Mouse (Mus musculus) ES-Bruce4 (cell line): Measurements from ENCODE around the gene Abca2. TPM values are rescaled to one million over a fixed set of nuclear protein-coding genes. Genes with fewer than 3 reads are reported as not detected.

ENCODE experiments used
- H3K27ac ChIP-seq: 2 replicates; pipeline ENCODE4 v1.5.1; 2012; ENCODE audit warnings: low read length, inconsistent platforms; ENCODE audit not compliant: insufficient read depth
- H3K27me3 ChIP-seq: 2 replicates; pipeline ENCODE4 v1.6.1; 2012; ENCODE audit warnings: mild to moderate bottlenecking, low read length, inconsistent platforms; ENCODE audit not compliant: control insufficient read depth, poor library complexity, insufficient read depth, severe bottlenecking
- H3K36me3 ChIP-seq: 2 replicates; pipeline ENCODE4 v1.6.1; 2012; ENCODE audit warnings: inconsistent platforms, mild to moderate bottlenecking, low read length, moderate library complexity; ENCODE audit not compliant: control insufficient read depth, poor library complexity, insufficient read depth, severe bottlenecking
- H3K4me1 ChIP-seq: one replicate; pipeline ENCODE4 v1.8.1; 2011; ENCODE audit warnings: low read length; ENCODE audit not compliant: control insufficient read depth, insufficient read depth
- H3K4me3 ChIP-seq: 2 replicates; pipeline ENCODE4 v1.5.1; 2011; ENCODE audit warnings: low read depth, mild to moderate bottlenecking, low read length
- H3K9ac ChIP-seq: 2 replicates; pipeline ENCODE4 v1.6.1; 2012; ENCODE audit warnings: low read depth, mild to moderate bottlenecking, inconsistent platforms; ENCODE audit not compliant: poor library complexity, severe bottlenecking
- H3K9me3 ChIP-seq: replicated peaks from 2 replicates; pipeline ENCODE4 v1.6.1; 2012; ENCODE audit warnings: mild to moderate bottlenecking, low read length, inconsistent platforms; ENCODE audit not compliant: control insufficient read depth, poor library complexity, insufficient read depth, severe bottlenecking
- CTCF ChIP-seq: IDR thresholded peaks from one replicate; pipeline ENCODE4 v1.8.1; 2011; ENCODE audit warnings: low read depth, low read length
- EP300 ChIP-seq: IDR thresholded peaks from 2 replicates; pipeline ENCODE4 v1.6.1; 2011; ENCODE audit warnings: low read depth, low read length; ENCODE audit not compliant: insufficient read depth
- POLR2A ChIP-seq: IDR thresholded peaks from one replicate; pipeline ENCODE4 v1.8.1; 2011; ENCODE audit warnings: low read length; ENCODE audit not compliant: insufficient read depth
- polyA plus RNA-seq: library from polyadenylated mRNA; stranded (reverse); fragments of >200 nt; gene quantifications from 2 replicates; pipeline ENCODE4 v1.2.4, GENCODE M21; 2011; ENCODE audit warnings: low read depth; ENCODE audit not compliant: missing spikeins, insufficient read depth, insufficient read length

The Abca2 gene
- polyA plus RNA-seq, 1 experiment, result 14.2 TPM

DNA sequence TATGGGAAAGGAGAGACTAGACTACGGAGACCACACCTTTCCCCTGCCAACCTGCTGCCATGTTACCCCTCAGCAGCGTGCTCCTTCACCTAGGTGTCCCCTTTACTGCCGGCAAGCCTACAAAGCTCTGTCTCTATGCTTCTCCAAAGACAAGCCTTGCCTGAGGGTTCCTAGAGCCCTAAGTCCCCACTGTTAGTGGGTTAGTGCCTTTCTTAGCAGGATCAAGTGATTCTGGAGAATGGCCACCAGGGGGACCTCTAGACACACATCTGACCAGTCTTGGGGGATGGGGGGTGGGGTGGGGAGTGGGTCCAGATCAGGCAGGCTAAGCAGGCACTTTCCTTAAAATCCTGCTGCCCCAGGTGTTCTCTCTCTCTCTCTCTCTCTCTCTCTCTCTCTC lies 6.6 kb upstream of the Abca2 start:
- Histone ChIP-seq H3K27me3 (no peaks in the 10 kb centered on the region), H3K4me1 (peaks cover 2% of the 10 kb centered on the region), H3K4me3 (no peak overlapping the region), H3K27ac (no peak overlapping the region), H3K36me3 (no peaks in the 10 kb centered on the region), H3K9ac (no peak overlapping the region), H3K9me3 (no peaks in the 10 kb centered on the region)
- TF ChIP-seq EP300 (no peak), CTCF (peak; percentile 52)

GRCm38 (mm10) chr2:25422587-25423410 lies 5.7 kb upstream of the Abca2 start, which contains the start of gene Fut7:
Gene Fut7 (plus strand): TSS chr2:25423267.
- no peak within 1 kb of the TSS for H3K27ac ChIP-seq
- H3K27me3 ChIP-seq, result no peaks in the 10 kb centered on the region
- H3K4me1 ChIP-seq, result peaks cover 2% of the 10 kb centered on the region
- H3K9me3 ChIP-seq, result no peaks in the 10 kb centered on the region
- no peak within 1 kb of the TSS for H3K9ac ChIP-seq
- H3K36me3 ChIP-seq, result no peaks in the 10 kb centered on the region
- no peak within 1 kb of the TSS for H3K4me3 ChIP-seq
- no peak for TF ChIP-seq EP300
- no peak for TF ChIP-seq CTCF
- no peak for TF ChIP-seq POLR2A

DNA sequence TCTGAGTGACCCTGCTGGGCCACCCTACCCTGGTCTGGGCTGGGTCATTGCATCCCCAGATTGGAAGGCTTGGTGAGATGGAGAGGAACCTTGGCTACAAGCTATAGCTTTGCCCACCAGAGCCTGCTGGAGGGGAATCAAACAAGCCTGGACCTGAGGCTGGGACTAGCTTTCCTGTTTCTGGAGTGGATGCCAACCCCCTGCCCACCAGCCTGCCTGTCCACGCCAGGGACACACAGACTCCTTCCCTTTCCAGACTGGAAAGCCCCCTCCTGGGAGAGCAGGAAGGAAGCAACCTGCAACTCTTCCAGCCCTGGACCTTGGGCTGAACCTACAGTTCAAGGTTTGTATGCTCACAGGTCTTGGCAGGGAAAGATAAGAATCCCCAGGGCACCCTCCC lies 4.9 kb upstream of the Abca2 start:
- no peak overlapping the region for H3K9ac ChIP-seq
- no peaks in the 10 kb centered on the region for H3K9me3 ChIP-seq
- TF ChIP-seq POLR2A (no peak), CTCF (no peak), EP300 (no peak)
- no peak overlapping the region for H3K27ac ChIP-seq
- peaks cover 2% of the 10 kb centered on the region for H3K4me1 ChIP-seq
- H3K4me3 ChIP-seq, result no peak overlapping the region
- no peaks in the 10 kb centered on the region for H3K36me3 ChIP-seq
- no peaks in the 10 kb centered on the region for H3K27me3 ChIP-seq

GRCm38 (mm10) chr2:25425481-25425880 lies 3.0 kb upstream of the Abca2 start:
- Histone ChIP-seq H3K4me3 (peak overlapping the region; percentile 43), H3K4me1 (peaks cover 2% of the 10 kb centered on the region), H3K9me3 (no peaks in the 10 kb centered on the region), H3K27me3 (no peaks in the 10 kb centered on the region), H3K9ac (peak overlapping the region; percentile 36), H3K36me3 (no peaks in the 10 kb centered on the region), H3K27ac (no peak overlapping the region)
- TF ChIP-seq EP300 (no peak), POLR2A (no peak), CTCF (no peak)

DNA sequence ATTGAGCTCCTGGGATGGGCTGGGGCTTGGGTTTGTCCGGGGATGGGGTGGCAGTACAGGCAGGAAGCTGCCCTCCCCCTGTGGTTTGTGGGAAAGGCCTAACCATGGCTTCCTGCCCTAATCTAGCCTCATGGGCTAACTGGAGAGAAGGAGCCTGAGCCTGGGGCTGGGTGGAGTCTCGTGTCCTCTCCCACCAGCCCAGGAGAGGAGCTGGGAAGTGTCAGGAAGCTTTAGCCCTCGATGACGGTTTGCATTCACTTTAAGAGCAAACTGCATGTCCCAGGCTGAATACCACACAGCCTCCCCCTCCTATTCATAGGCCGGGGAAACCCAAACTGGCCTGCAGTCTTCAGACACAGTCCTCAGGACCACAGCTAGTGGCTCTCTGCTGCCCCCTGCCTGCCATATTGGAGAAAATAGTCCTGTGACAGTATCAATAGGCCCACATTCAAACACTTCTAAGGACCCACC lies 1.7 kb upstream of the Abca2 start:
- Histone ChIP-seq H3K36me3 (no peaks in the 10 kb centered on the region), H3K9me3 (no peaks in the 10 kb centered on the region), H3K4me1 (peaks cover 1% of the 10 kb centered on the region), H3K27me3 (no peaks in the 10 kb centered on the region), H3K4me3 (no peak overlapping the region), H3K27ac (no peak overlapping the region), H3K9ac (no peak overlapping the region)
- no peak for TF ChIP-seq POLR2A
- TF ChIP-seq CTCF, result peak; percentile 89

DNA sequence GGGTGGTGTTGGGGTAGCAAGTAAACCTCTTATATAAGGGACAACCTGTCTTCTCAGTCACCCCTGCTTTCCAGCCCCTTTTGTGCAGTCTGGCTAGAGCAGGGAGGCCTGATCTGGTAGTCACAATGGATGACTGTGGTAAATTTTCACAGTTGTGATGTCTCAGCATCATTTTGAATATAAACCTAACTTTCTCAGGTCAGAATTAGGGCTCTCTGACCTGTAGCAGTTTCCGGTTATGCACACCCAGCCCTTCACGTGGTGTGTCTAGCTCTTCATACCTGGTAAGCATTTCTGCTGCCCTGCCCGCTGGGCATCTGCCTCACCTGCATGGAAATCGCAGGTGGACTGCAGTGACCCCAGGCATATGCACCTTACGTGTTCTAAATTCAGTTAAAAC lies 1.2 kb upstream of the Abca2 start:
- no peaks in the 10 kb centered on the region for H3K27me3 ChIP-seq
- no peaks in the 10 kb centered on the region for H3K36me3 ChIP-seq
- H3K9ac ChIP-seq, result no peak overlapping the region
- H3K27ac ChIP-seq, result no peak overlapping the region
- TF ChIP-seq POLR2A (no peak), EP300 (no peak), CTCF (no peak)
- H3K9me3 ChIP-seq, result no peaks in the 10 kb centered on the region
- H3K4me1 ChIP-seq, result no peaks in the 10 kb centered on the region
- no peak overlapping the region for H3K4me3 ChIP-seq
